Mouse (Mus musculus) adrenal gland, adult 8-10 months (tissue): ENCODE data around the gene Uqcrc2. TPM values are rescaled to one million over a fixed set of nuclear protein-coding genes. Genes with fewer than 3 reads are reported as not detected.
A peak's percentile ranks its signal among the peaks of the same experiment; 100 is the strongest.

ENCODE experiments used
- DNase-seq: peaks from one replicate; pipeline ENCODE4 v3.0.0; 2022
- total RNA-seq, 4 experiments: library from RNA; stranded (reverse); gene quantifications; 2 replicates each; pipeline ENCODE4 v1.2.4; 2022

Uqcrc2 gene
- total RNA-seq: 100 to 1,000 TPM; 220 to 332 (median 263) TPM

GRCm38 (mm10) chr7:120634711-120635361 lies at the start of gene Uqcrc2:
Uqcrc2 (plus strand) TSS chr7:120635176.
- peak; percentile 80 for DNase-seq

- DNase-seq: no peak
Observed at GRCm38 (mm10) chr7:120597203-120597743, 37.7 kb upstream of the Uqcrc2 start.

- DNase-seq: no peak
Observed at GRCm38 (mm10) chr7:120597744-120598243, 37.2 kb upstream of the Uqcrc2 start.

- no peak for DNase-seq
Observed at GRCm38 (mm10) chr7:120598355-120598754, 36.6 kb upstream of the Uqcrc2 start.

- no peak for DNase-seq
Observed at GRCm38 (mm10) chr7:120620075-120620771, 14.8 kb upstream of the Uqcrc2 start.

GRCm38 (mm10) chr7:120620841-120621240 lies 14.1 kb upstream of the Uqcrc2 start:
- peak; percentile 47 for DNase-seq

GRCm38 (mm10) chr7:120632518-120632917 lies 2.5 kb upstream of the Uqcrc2 start:
- DNase-seq: no peak

- no peak for DNase-seq
Observed at GRCm38 (mm10) chr7:120634301-120634700, 675 bp upstream of the Uqcrc2 start.

- DNase-seq: no peak
Observed at GRCm38 (mm10) chr7:120635362-120635781, 396 bp downstream of the Uqcrc2 start.

GRCm38 (mm10) chr7:120635821-120636220 lies 845 bp downstream of the Uqcrc2 start:
- DNase-seq: no peak

- DNase-seq: no peak
Observed at GRCm38 (mm10) chr7:120643217-120643616, 8.2 kb downstream of the Uqcrc2 start.

GRCm38 (mm10) chr7:120647849-120648248 lies 12.9 kb downstream of the Uqcrc2 start:
- DNase-seq: no peak

- no peak for DNase-seq
Observed at GRCm38 (mm10) chr7:120662079-120662478, 27.1 kb downstream of the Uqcrc2 start.

GRCm38 (mm10) chr7:120670153-120670875 lies 35.3 kb downstream of the Uqcrc2 start, which contains the start of gene Pdzd9:
Pdzd9 (minus strand) TSS chr7:120670343.
- DNase-seq: peak; percentile 35

GRCm38 (mm10) chr7:120671271-120671670 lies 36.3 kb downstream of the Uqcrc2 start:
- DNase-seq: no peak

GRCm38 (mm10) chr7:120677001-120677643 lies 42.1 kb downstream of the Uqcrc2 start, which contains the start of gene Mosmo:
Mosmo (plus strand) TSS chr7:120677618.
- peak; percentile 34 for DNase-seq

- DNase-seq: peak; percentile 30
Observed at GRCm38 (mm10) chr7:120677764-120678531, 43.0 kb downstream of the Uqcrc2 start.

- no peak for DNase-seq
Observed at GRCm38 (mm10) chr7:120679023-120679422, 44.0 kb downstream of the Uqcrc2 start.

GRCm38 (mm10) chr7:120682002-120682401 lies 47.0 kb downstream of the Uqcrc2 start:
- no peak for DNase-seq

GRCm38 (mm10) chr7:120684731-120685161 lies 49.8 kb downstream of the Uqcrc2 start:
- no peak for DNase-seq

- DNase-seq: no peak
Observed at GRCm38 (mm10) chr7:120685227-120685626, 50.3 kb downstream of the Uqcrc2 start.
